Mouse (Mus musculus) liver, postnatal 0 days (tissue): ENCODE results near the gene Aatk.

Experiments used
- CTCF ChIP-seq: sonication (generic); IDR thresholded peaks from 2 replicates; pipeline ENCODE4 v1.5.1; 2016; ENCODE audit warnings: antibody characterized with exemption, low read depth
- EP300 ChIP-seq: IDR thresholded peaks from 2 replicates; pipeline ENCODE4 v1.6.1; 2016; ENCODE audit warnings: antibody characterized with exemption, low read depth, mild to moderate bottlenecking

DNA sequence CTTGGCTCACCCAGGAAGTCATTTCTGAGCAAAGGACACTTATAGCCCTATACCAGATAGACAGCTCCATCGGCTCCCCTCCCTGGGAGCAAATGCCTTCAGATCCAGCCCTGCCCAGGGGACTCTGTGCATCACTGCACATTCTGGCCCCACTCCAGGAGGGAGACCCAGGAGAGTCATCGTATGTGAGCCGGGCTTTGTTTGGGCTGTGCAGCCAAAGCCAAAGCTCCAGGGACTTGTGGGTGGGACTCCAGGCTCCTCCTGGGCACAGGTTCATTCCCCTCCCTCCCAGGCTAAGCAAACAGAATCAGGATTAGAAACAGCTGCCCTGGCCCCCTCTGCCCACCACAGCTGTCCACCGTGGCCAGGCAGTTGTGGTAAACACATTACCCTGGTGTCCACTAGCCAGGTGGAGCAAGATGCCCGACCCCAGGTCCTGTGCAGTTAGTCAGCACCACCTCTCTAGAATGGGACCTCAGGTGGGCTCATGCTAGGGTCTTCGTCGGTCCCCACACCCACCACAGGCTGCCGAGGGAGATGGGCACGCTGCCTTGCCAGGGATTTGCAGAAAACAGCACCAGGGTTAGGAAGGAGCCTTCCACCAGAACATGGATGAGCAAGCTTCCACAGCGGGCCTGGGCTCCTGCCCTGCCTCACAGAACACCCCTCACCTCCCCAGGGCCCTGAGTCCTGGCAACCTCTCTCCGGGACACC lies 971 bp downstream of the Aatk start:
- TF ChIP-seq CTCF (no peak), EP300 (no peak)
